Mouse (Mus musculus): ENCODE measurements around the gene Crtc1.

DNA sequence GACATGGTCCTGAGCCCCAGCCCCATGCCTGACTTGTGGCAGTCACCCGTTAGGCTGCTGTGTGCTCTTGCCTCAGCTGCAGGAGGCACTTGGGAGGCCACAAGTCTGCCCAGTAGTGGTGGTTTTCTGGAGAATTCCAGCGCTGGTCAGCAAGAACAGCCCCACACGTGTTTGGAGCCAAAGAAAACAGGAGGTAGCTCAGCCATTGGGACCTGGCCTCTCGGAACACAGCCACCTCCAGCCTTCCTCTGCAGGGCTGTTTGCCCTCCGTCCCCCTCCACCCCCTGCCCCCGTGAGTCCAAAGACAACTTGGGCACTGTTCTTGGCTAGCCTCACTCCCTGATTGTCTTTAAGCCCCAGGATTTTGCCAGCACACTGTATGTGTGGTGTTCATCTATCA, 67.4 kb downstream of the Crtc1 start:
- TF ChIP-seq CTCF (IDR thresholded peaks at IDR 0.05; ENCODE audit: low read depth, low read length) (no peak), POLR2A (IDR thresholded peaks at IDR 0.05; ENCODE audit: insufficient read depth, low read length) (no peak), EP300 (IDR thresholded peaks at IDR 0.05; ENCODE audit: insufficient read depth, low read depth, low read length) (no peak)

All from ES-Bruce4 (cell line).